Mouse (Mus musculus) layer of hippocampus, postnatal 25 days (tissue): ENCODE results near the gene Gm19410. TPM values are rescaled to one million over a fixed set of nuclear protein-coding genes. Genes with fewer than 3 reads are reported as not detected.

Experiments
- DNase-seq, 2 experiments: peaks; one replicate each; pipeline ENCODE4 v3.0.0; 2022; ENCODE audit warnings: mixed read lengths in 2 of 2, low spot score in 1 of 2; ENCODE audit errors: extremely low spot score in 1 of 2
- microRNA-seq, 2 experiments: library from miRNA; unstranded; fragments of <30 nt; microRNA quantifications; one replicate each; pipeline ENCODE4 v1.2.0; 2021
- total RNA-seq, 2 experiments: library from RNA; stranded (reverse); gene quantifications; 2 replicates each; pipeline ENCODE4 v1.2.3; 2021

The Gm19410 gene
- 1 to 10 TPM; 8.1 to 8.3 TPM for total RNA-seq

DNA sequence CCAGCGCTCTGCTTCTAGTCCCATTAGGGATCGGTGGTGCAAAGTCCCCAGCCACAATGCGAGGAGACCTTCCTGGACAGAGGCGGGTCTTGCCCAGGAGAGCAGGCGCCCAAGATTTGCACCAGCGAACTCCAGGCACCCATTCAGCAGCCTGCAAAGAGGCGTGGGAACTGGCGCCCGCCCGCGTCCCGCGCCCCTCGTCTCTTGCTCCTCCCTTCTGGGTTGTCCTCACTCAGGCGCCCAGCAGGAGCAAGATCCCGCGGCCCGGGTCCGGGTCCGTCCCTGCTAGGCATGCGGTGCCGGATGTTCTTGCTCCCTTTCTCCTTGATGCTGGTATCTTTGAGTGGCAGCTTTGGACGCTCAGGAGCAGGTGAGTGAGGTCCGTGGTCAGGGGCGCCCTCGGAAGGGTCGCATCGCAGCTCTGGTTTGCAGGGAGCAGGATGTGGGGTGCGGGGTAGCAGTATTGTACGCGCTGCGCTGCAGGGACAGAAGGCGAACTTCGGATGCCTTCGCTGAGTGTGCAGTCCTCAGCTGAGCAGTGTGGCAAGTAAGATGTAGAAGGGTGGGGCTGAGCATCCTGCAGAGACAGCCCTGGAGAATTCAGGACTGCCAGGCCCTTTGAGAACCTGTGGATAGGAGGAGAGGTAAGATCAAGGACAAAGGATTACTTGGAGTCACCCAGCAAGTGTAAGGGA is at the start of gene Gm19410:
Gm19410 (plus strand) TSS at position 292 of the 695 bp plus-strand sequence.
- peak; percentile 19 to 31 for DNase-seq

DNA sequence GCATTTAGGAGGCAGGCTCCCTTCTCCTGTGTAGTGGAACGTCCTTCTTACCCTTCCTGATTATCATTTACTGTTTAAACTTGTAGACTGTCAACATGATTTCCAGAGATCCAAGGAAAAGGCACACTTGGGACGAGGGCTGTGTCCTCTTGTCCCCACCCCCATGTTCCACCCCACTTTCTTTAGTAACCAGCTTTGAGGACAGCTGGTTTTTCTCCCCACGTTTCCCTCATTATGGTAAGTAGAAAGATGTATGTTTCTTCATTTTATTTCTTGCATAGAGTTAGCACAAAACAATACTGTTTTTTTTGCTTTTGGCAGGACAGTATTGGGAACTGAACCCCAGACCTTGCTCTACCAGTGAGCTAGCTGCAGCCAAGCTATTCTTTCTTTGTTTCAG is 34.8 kb upstream of the Gm19410 start:
- DNase-seq, result no peak

DNA sequence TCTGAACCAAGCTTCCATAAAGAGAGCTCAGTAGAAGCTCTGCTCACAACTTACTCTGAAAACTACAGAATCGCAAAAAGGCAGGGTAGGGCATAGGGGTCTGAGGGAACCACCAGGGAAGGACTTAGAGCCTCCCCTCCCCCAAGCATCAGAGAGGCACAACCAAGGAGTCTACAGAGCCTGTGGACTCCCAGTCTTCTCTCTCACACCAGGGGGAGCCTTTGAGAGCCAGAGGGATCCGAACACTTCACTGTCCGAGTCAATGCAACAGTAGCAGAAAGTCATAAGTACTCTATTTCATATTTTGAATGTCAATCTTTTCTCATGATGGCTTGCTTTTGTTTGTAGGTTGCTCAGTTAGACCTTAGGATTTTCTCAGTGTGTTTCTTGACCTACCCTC is 30.2 kb upstream of the Gm19410 start:
- DNase-seq, result no peak

DNA sequence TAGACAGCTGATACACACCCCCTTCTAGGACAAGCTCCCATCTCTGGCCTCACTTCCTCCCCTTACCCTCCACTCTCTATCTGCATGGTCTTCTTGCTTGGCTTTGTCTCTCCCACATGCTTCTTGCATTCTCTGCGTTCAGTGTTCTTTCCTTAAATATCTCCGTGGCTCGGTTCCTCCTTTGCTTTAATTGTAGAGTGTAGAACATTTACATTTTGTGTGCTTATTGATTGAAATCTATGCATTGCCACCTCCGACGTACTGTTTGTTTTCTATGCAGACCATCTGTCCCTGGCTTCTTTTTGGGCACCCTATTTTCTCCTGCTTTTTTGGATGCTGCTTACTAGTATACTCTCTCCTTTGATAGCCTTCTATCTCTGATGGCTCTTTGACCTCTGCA is 9.4 kb upstream of the Gm19410 start:
- no peak for DNase-seq

DNA sequence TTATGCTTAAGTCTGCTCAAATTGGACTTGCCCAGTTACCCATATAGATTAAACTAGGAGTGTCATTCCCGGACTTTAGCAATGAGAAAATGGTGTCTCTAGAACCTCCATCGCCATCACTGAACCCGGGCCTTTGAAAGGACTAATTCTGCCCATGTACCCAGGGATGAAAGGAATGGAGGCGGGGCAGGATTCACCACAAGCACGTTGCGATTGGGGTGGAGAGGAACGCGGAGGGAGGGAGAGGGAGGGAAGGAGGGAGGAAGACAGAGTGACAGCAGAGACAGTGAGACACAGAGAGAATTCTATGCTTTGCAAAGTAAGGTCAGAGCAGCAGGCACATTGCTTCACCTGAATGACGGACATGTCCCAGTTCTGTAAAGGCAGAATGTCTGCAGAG is 570 bp upstream of the Gm19410 start:
- no peak for DNase-seq

DNA sequence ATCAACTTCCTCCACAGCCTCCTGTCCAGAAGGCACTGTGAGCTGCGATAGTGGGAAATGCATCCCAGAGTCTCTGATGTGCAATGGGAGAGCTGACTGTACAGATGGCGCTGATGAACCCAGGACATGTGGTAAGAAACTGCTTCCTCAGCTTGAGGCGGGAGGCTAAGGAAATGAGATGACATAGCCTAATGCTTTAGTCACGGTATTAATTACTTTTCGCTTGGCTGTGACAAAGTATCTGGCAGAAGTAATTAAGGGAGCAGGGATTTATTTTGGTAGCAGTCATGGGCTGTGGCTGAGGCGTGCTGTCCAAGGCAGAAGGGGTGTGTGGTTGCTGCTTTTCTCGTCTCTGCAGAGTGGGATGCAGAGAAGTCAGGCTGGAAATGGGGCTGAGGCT is 7.9 kb downstream of the Gm19410 start:
- DNase-seq, result no peak

Small RNA genes within 50 kb of the gene (microRNA-seq; reads per million reads assigned to microRNA genes)
- 0 reads per million in 2 experiments for gene Gm44474
